Mouse (Mus musculus) heart, embryonic 14.5 days (tissue): Measurements from ENCODE around the gene Dstn. TPM values are rescaled to one million over a fixed set of nuclear protein-coding genes. Genes with fewer than 3 reads are reported as not detected.

ENCODE experiments used
- ATAC-seq: fragments of 200-750 bp; cut with Nextera tagmentation; 2 replicates; pipeline ENCODE4 v1.8.0; 2017; ENCODE audit warnings: low read depth, moderate TSS enrichment; ENCODE audit not compliant: insufficient number of reproducible peaks, insufficient read depth, low FRiP score
- H3K27ac ChIP-seq, 2 experiments: fragments of 200-500 bp in 1 of 2; fragments of 300-500 bp in 1 of 2; sonication (generic) in 1 of 2; replicated peaks in 1 of 2; 2 replicates each; pipeline ENCODE4 v1.5.1; 2012 to 2014; ENCODE audit warnings: low read depth in 2 of 2, low read length in 2 of 2, control low read depth in 1 of 2, mild to moderate bottlenecking in 1 of 2, mixed read lengths in 1 of 2; ENCODE audit not compliant: control insufficient read depth in 1 of 2, insufficient read depth in 1 of 2
- H3K27me3 ChIP-seq: fragments of 300-500 bp; sonication (generic); 2 replicates; pipeline ENCODE4 v1.6.1; 2014; ENCODE audit warnings: mild to moderate bottlenecking, low read length, control low read depth; ENCODE audit not compliant: control insufficient read depth, insufficient read depth
- H3K36me3 ChIP-seq: fragments of 300-500 bp; sonication (generic); 2 replicates; pipeline ENCODE4 v1.6.1; 2014; ENCODE audit warnings: mild to moderate bottlenecking, control low read depth, low read length, mixed read lengths; ENCODE audit not compliant: control insufficient read depth, insufficient read depth
- H3K4me1 ChIP-seq, 2 experiments: fragments of 200-500 bp in 1 of 2; fragments of 300-500 bp in 1 of 2; sonication (generic) in 1 of 2; 2 replicates each; pipeline ENCODE4 v1.6.1; 2012 to 2014; ENCODE audit warnings: low read length in 2 of 2, control low read depth in 1 of 2, mixed read lengths in 1 of 2; ENCODE audit not compliant: control insufficient read depth in 2 of 2, insufficient read depth in 2 of 2
- H3K4me2 ChIP-seq: fragments of 300-500 bp; sonication (generic); 2 replicates; pipeline ENCODE4 v1.6.1; 2014; ENCODE audit warnings: mild to moderate bottlenecking, low read length
- H3K4me3 ChIP-seq, 2 experiments: fragments of 200-500 bp in 1 of 2; fragments of 300-500 bp in 1 of 2; sonication (generic) in 1 of 2; 2 replicates each; pipeline ENCODE4 v1.5.1; 2012 to 2014; ENCODE audit warnings: low read length in 2 of 2, mild to moderate bottlenecking in 2 of 2, control low read depth in 1 of 2, low read depth in 1 of 2, moderate library complexity in 1 of 2; ENCODE audit not compliant: control insufficient read depth in 1 of 2, insufficient read depth in 1 of 2
- H3K9ac ChIP-seq: fragments of 300-500 bp; sonication (generic); 2 replicates; pipeline ENCODE4 v1.6.1; 2014; ENCODE audit warnings: mild to moderate bottlenecking, low read length
- H3K9me3 ChIP-seq: fragments of 300-500 bp; sonication (generic); 2 replicates; pipeline ENCODE4 v1.6.1; 2016; ENCODE audit warnings: low read length, control low read depth; ENCODE audit not compliant: control insufficient read depth
- WGBS: fragments of 180-500 bp; shearing (Covaris S2); extraction: QIAGEN DNeasy Blood & Tissue Kit; methylation state at CpG from one replicate; pipeline ENCODE4 v1.1.7; 2014; 5-methylcytosine and 5-hydroxymethylcytosine counted together
- polyA plus RNA-seq: library from polyadenylated mRNA; unstranded; fragments of >200 nt; fragmentation: Nextera tagmentation; extraction: Ambion mirVana; gene quantifications from 2 replicates; pipeline ENCODE4 v1.2.1, GENCODE M21; 2014

Gene Dstn
- polyA plus RNA-seq, 1 experiment from 2014 or later = 1,027 TPM

- H3K4me3 ChIP-seq = no peak overlapping the region
- ATAC-seq = no peak
- H3K4me1 ChIP-seq = peaks cover 15 to 46% of the 10 kb centered on the region in 2 experiments
- H3K9me3 ChIP-seq = no peaks in the 10 kb centered on the region
- H3K9ac ChIP-seq = no peak overlapping the region
- H3K27me3 ChIP-seq = no peaks in the 10 kb centered on the region
- WGBS = 77% methylated on average over 8 of the region's 8 CpGs
- no peak overlapping the region for H3K4me2 ChIP-seq
- H3K27ac ChIP-seq = no peak overlapping the region
- H3K36me3 ChIP-seq = peaks cover 13% of the 10 kb centered on the region
Observed at GRCm38 (mm10) chr2:143934439-143934838, 19.3 kb downstream of the Dstn start.

- H3K4me2 ChIP-seq = no peak overlapping the region
- H3K9me3 ChIP-seq = no peaks in the 10 kb centered on the region
- peaks cover 9 to 20% of the 10 kb centered on the region in 2 experiments; a peak in 3 of 4 replicates for H3K4me1 ChIP-seq
- H3K27me3 ChIP-seq = no peaks in the 10 kb centered on the region
- ATAC-seq = no peak; the same call in 1 of the 2 replicates
- 0 out of 4 replicates have a peak overlapping the region, but pooled peaks of 1 of the 2 experiments have one; percentile 16 for H3K27ac ChIP-seq
- H3K9ac ChIP-seq = no peak overlapping the region
- peaks cover 46% of the 10 kb centered on the region for H3K36me3 ChIP-seq
- no peak overlapping the region for H3K4me3 ChIP-seq
- 56% methylated on average over 2 of the region's 2 CpGs for WGBS
Observed at GRCm38 (mm10) chr2:143937861-143938260, 22.7 kb downstream of the Dstn start.

GRCm38 (mm10) chr2:143940406-143940805, 25.3 kb downstream of the Dstn start:
- WGBS = 89% methylated on average over 5 of the region's 5 CpGs
- peaks cover 70% of the 10 kb centered on the region for H3K36me3 ChIP-seq

GRCm38 (mm10) chr2:143944796-143945195, 29.7 kb downstream of the Dstn start:
- Histone ChIP-seq H3K27me3 (no peaks in the 10 kb centered on the region), H3K4me1 (peaks cover 22 to 36% of the 10 kb centered on the region in 2 experiments), H3K9me3 (no peaks in the 10 kb centered on the region), H3K36me3 (peaks cover 97% of the 10 kb centered on the region), H3K4me3 (no peak overlapping the region), H3K27ac (no peak overlapping the region), H3K4me2 (no peak overlapping the region), H3K9ac (no peak overlapping the region)
- no peak for ATAC-seq
- WGBS = 92% methylated on average over 3 of the region's 3 CpGs

More at GRCm38 (mm10) chr2:143940406-143940805, 25.3 kb downstream of the Dstn start:
- no peak overlapping the region for H3K27ac ChIP-seq
- no peak for ATAC-seq
- H3K4me1 ChIP-seq = peaks cover 5 to 18% of the 10 kb centered on the region in 2 experiments; a peak in 3 of 4 replicates
- H3K4me2 ChIP-seq = no peak overlapping the region
- H3K27me3 ChIP-seq = no peaks in the 10 kb centered on the region
- H3K9me3 ChIP-seq = no peaks in the 10 kb centered on the region
- no peak overlapping the region for H3K9ac ChIP-seq
- no peak overlapping the region for H3K4me3 ChIP-seq

- Histone ChIP-seq H3K4me3 (no peak overlapping the region), H3K9me3 (no peaks in the 10 kb centered on the region), H3K27me3 (no peaks in the 10 kb centered on the region), H3K36me3 (peaks cover 97% of the 10 kb centered on the region), H3K4me1 (peaks cover 22 to 40% of the 10 kb centered on the region in 2 experiments), H3K4me2 (no peak overlapping the region), H3K27ac (no peak overlapping the region), H3K9ac (no peak overlapping the region)
- 86% methylated on average over 7 of the region's 7 CpGs for WGBS
- no peak for ATAC-seq
Observed at GRCm38 (mm10) chr2:143945466-143946075, 30.5 kb downstream of the Dstn start.

GRCm38 (mm10) chr2:143946399-143946798, 31.3 kb downstream of the Dstn start:
- Histone ChIP-seq H3K4me1 (peaks cover 22 to 49% of the 10 kb centered on the region in 2 experiments), H3K36me3 (peaks cover 97% of the 10 kb centered on the region), H3K9me3 (no peaks in the 10 kb centered on the region), H3K4me2 (no peak overlapping the region), H3K27ac (peak overlapping the region; percentile 11 to 78; a peak in 1 of 4 replicates), H3K27me3 (no peaks in the 10 kb centered on the region), H3K4me3 (no peak overlapping the region), H3K9ac (no peak overlapping the region)
- no peak for ATAC-seq
- WGBS = 62% methylated on average over 2 of the region's 2 CpGs

GRCm38 (mm10) chr2:143947981-143948380, 32.9 kb downstream of the Dstn start:
- no peak overlapping the region; the same call in 1 of the 2 replicates for H3K9ac ChIP-seq
- H3K4me2 ChIP-seq = no peak overlapping the region
- H3K27me3 ChIP-seq = no peaks in the 10 kb centered on the region
- peaks cover 26 to 56% of the 10 kb centered on the region in 2 experiments for H3K4me1 ChIP-seq
- H3K36me3 ChIP-seq = peaks cover 99% of the 10 kb centered on the region
- H3K9me3 ChIP-seq = no peaks in the 10 kb centered on the region
- H3K4me3 ChIP-seq = no peak overlapping the region
- H3K27ac ChIP-seq = peak overlapping the region; percentile 29 to 78
- WGBS = 54% methylated on average over 3 of the region's 3 CpGs
- ATAC-seq = no peak
